Mouse (Mus musculus): ENCODE measurements around the gene Slc30a3. TPM values are rescaled to one million over a fixed set of nuclear protein-coding genes. Genes with fewer than 3 reads are reported as not detected.

Gene Slc30a3
- polyA plus RNA-seq, 1 experiment from 2014 or later, result 0.73 TPM

- Histone ChIP-seq H3K27me3 (peaks cover 72% of the 10 kb centered on the region), H3K4me3 (no peak overlapping the region), H3K9me3 (no peaks in the 10 kb centered on the region)
Observed at GRCm38 (mm10) chr5:31087131-31087530, 20.9 kb downstream of the Slc30a3 start.

GRCm38 (mm10) chr5:31086606-31087005, 21.4 kb downstream of the Slc30a3 start:
- Histone ChIP-seq H3K4me3 (no peak overlapping the region), H3K27ac (no peak overlapping the region), H3K27me3 (peaks cover 72% of the 10 kb centered on the region), H3K9ac (no peak overlapping the region), H3K4me1 (no peaks in the 10 kb centered on the region), H3K4me2 (no peak overlapping the region), H3K9me3 (no peaks in the 10 kb centered on the region), H3K36me3 (no peaks in the 10 kb centered on the region)
- no peak for ATAC-seq (ENCODE audit: insufficient number of reproducible peaks, insufficient read depth, low FRiP score, low TSS enrichment, low read depth)
- 33% methylated on average over 7 of the region's 7 CpGs for WGBS

More at GRCm38 (mm10) chr5:31087131-31087530, 20.9 kb downstream of the Slc30a3 start:
- 74% methylated on average over 2 of the region's 2 CpGs for WGBS
- no peak overlapping the region for H3K4me2 ChIP-seq
- no peak for ATAC-seq (ENCODE audit: insufficient number of reproducible peaks, insufficient read depth, low FRiP score, low TSS enrichment, low read depth)
- no peaks in the 10 kb centered on the region; the same call in 1 of the 2 replicates for H3K4me1 ChIP-seq
- no peaks in the 10 kb centered on the region for H3K36me3 ChIP-seq
- H3K27ac ChIP-seq, result no peak overlapping the region
- H3K9ac ChIP-seq, result no peak overlapping the region

GRCm38 (mm10) chr5:31083949-31084348, 24.1 kb downstream of the Slc30a3 start:
- Histone ChIP-seq H3K9me3 (no peaks in the 10 kb centered on the region), H3K36me3 (peaks cover 3% of the 10 kb centered on the region), H3K9ac (no peak overlapping the region), H3K4me2 (no peak overlapping the region), H3K27ac (no peak overlapping the region), H3K4me3 (no peak overlapping the region), H3K4me1 (no peaks in the 10 kb centered on the region), H3K27me3 (peaks cover 48% of the 10 kb centered on the region)
- no peak for ATAC-seq (ENCODE audit: insufficient number of reproducible peaks, insufficient read depth, low FRiP score, low TSS enrichment, low read depth)
- WGBS, result 5% methylated on average over 8 of the region's 8 CpGs

DNA sequence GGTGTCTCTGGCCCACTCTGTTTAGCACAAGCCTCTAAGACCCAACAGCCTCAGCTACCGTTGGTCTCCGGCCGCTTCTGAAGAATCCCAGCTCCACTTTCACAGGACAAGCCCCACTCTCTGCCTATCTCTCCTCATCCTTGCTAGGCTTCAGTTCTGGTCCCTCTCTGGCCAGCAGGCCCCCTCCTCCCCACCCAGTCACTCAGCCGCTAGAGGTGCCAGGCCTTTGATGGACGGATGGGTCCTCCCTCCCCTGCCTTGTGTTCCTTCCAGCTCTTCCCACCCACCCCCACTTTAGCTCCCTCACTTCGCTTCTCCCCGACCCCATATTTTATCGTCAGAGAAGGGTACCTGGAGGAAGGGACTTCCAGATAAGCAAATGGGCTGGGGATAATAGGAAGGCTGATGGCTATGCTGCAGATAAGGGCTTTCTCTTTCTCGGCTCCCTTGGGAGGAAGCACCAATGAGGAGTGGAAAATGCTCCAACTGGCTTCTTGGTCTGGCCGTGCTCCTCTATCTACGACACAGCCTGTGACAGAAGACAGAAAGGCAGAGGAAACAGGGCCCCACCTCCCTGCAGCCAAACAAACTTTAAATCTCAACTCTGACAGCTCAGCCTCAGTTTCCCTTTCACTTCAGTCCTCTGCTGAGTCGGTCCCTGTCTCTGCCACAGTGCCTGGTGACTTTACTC, 25.0 kb downstream of the Slc30a3 start:
- Histone ChIP-seq H3K27ac (no peak overlapping the region), H3K36me3 (peaks cover 12% of the 10 kb centered on the region), H3K27me3 (peaks cover 39% of the 10 kb centered on the region), H3K4me3 (no peak overlapping the region), H3K4me2 (no peak overlapping the region), H3K4me1 (no peaks in the 10 kb centered on the region), H3K9ac (no peak overlapping the region), H3K9me3 (no peaks in the 10 kb centered on the region)
- WGBS, result 41% methylated on average over 12 of the region's 12 CpGs
- ATAC-seq (ENCODE audit: insufficient number of reproducible peaks, insufficient read depth, low FRiP score, low TSS enrichment, low read depth), result no peak

GRCm38 (mm10) chr5:31082355-31082754, 25.7 kb downstream of the Slc30a3 start:
- Histone ChIP-seq H3K9me3 (no peaks in the 10 kb centered on the region), H3K27ac (no peak overlapping the region), H3K36me3 (peaks cover 19% of the 10 kb centered on the region), H3K4me1 (no peaks in the 10 kb centered on the region), H3K9ac (no peak overlapping the region), H3K27me3 (peaks cover 32% of the 10 kb centered on the region), H3K4me2 (no peak overlapping the region), H3K4me3 (no peak overlapping the region)
- WGBS, result 18% methylated on average over 5 of the region's 5 CpGs
- no peak for ATAC-seq (ENCODE audit: insufficient number of reproducible peaks, insufficient read depth, low FRiP score, low TSS enrichment, low read depth)

DNA sequence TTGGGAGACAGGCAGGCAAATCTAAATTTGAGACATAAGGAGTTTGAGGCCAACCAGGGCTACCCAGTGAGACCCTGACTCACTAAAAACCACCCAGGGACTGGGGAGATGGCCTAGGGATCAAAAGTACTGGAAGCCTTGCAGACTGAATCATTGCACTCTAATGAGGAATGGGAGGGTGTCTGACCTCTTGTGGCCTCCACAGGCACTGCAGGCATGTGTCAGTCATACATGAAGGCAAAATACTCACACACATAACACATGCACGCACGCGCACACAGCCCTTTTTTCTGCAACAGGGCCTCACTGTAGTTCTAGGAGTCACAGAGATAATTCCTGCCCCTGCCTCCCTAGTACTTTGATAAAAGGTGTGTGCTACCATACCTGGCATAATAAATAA, 26.7 kb downstream of the Slc30a3 start:
- Histone ChIP-seq H3K27me3 (peaks cover 28% of the 10 kb centered on the region), H3K9me3 (no peaks in the 10 kb centered on the region), H3K4me3 (no peak overlapping the region), H3K36me3 (peaks cover 29% of the 10 kb centered on the region), H3K4me1 (no peaks in the 10 kb centered on the region), H3K27ac (no peak overlapping the region), H3K4me2 (no peak overlapping the region), H3K9ac (no peak overlapping the region)
- 75% methylated on average over 3 of the region's 3 CpGs for WGBS
- ATAC-seq (ENCODE audit: insufficient number of reproducible peaks, insufficient read depth, low FRiP score, low TSS enrichment, low read depth), result no peak

GRCm38 (mm10) chr5:31080795-31081164, 27.3 kb downstream of the Slc30a3 start:
- Histone ChIP-seq H3K9ac (no peak overlapping the region), H3K27me3 (peaks cover 22% of the 10 kb centered on the region), H3K4me3 (no peak overlapping the region), H3K9me3 (no peaks in the 10 kb centered on the region), H3K27ac (no peak overlapping the region), H3K4me1 (no peaks in the 10 kb centered on the region), H3K36me3 (peaks cover 35% of the 10 kb centered on the region), H3K4me2 (no peak overlapping the region)
- ATAC-seq (ENCODE audit: insufficient number of reproducible peaks, insufficient read depth, low FRiP score, low TSS enrichment, low read depth), result no peak
- WGBS, result 62% methylated on average over 3 of the region's 3 CpGs

GRCm38 (mm10) chr5:31080059-31080794, 27.8 kb downstream of the Slc30a3 start:
- no peak overlapping the region for H3K9ac ChIP-seq
- no peaks in the 10 kb centered on the region for H3K9me3 ChIP-seq
- 63% methylated on average over 13 of the region's 13 CpGs for WGBS
- H3K36me3 ChIP-seq, result peaks cover 40% of the 10 kb centered on the region
- no peak overlapping the region for H3K4me3 ChIP-seq
- no peaks in the 10 kb centered on the region for H3K4me1 ChIP-seq
- no peak for ATAC-seq (ENCODE audit: insufficient number of reproducible peaks, insufficient read depth, low FRiP score, low TSS enrichment, low read depth)
- 0 out of 2 replicates have a peak overlapping the region, but pooled peaks have one; percentile 12 for H3K27ac ChIP-seq
- H3K27me3 ChIP-seq, result peaks cover 22% of the 10 kb centered on the region
- H3K4me2 ChIP-seq, result no peak overlapping the region

- no peak overlapping the region for H3K27ac ChIP-seq
- 82% methylated on average over 13 of the region's 13 CpGs for WGBS
- H3K27me3 ChIP-seq, result 0 out of 2 replicates have a peak, but pooled peaks cover under 1% of the 10 kb centered on the region
- H3K4me3 ChIP-seq, result no peak overlapping the region
- no peaks in the 10 kb centered on the region for H3K9me3 ChIP-seq
- no peak for ATAC-seq (ENCODE audit: insufficient number of reproducible peaks, insufficient read depth, low FRiP score, low TSS enrichment, low read depth)
- no peaks in the 10 kb centered on the region for H3K4me1 ChIP-seq
- no peak overlapping the region for H3K4me2 ChIP-seq
- H3K36me3 ChIP-seq, result peaks cover 79% of the 10 kb centered on the region
- no peak overlapping the region for H3K9ac ChIP-seq
Observed at GRCm38 (mm10) chr5:31076346-31076745, 31.7 kb downstream of the Slc30a3 start.

- WGBS, result 91% methylated on average over 12 of the region's 12 CpGs
- Histone ChIP-seq H3K27ac (no peak overlapping the region), H3K4me1 (no peaks in the 10 kb centered on the region), H3K4me3 (no peak overlapping the region), H3K9me3 (no peaks in the 10 kb centered on the region), H3K9ac (no peak overlapping the region), H3K4me2 (no peak overlapping the region), H3K36me3 (peaks cover 100% of the 10 kb centered on the region), H3K27me3 (no peaks in the 10 kb centered on the region)
- ATAC-seq (ENCODE audit: insufficient number of reproducible peaks, insufficient read depth, low FRiP score, low TSS enrichment, low read depth), result no peak
Observed at GRCm38 (mm10) chr5:31073176-31073575, 34.9 kb downstream of the Slc30a3 start.

GRCm38 (mm10) chr5:31071821-31072220, 36.2 kb downstream of the Slc30a3 start:
- Histone ChIP-seq H3K4me3 (no peak overlapping the region), H3K27ac (no peak overlapping the region), H3K4me2 (no peak overlapping the region), H3K4me1 (no peaks in the 10 kb centered on the region), H3K27me3 (no peaks in the 10 kb centered on the region), H3K9me3 (no peaks in the 10 kb centered on the region), H3K9ac (no peak overlapping the region), H3K36me3 (peaks cover 100% of the 10 kb centered on the region)
- 93% methylated on average over 11 of the region's 11 CpGs for WGBS
- no peak for ATAC-seq (ENCODE audit: insufficient number of reproducible peaks, insufficient read depth, low FRiP score, low TSS enrichment, low read depth)

DNA sequence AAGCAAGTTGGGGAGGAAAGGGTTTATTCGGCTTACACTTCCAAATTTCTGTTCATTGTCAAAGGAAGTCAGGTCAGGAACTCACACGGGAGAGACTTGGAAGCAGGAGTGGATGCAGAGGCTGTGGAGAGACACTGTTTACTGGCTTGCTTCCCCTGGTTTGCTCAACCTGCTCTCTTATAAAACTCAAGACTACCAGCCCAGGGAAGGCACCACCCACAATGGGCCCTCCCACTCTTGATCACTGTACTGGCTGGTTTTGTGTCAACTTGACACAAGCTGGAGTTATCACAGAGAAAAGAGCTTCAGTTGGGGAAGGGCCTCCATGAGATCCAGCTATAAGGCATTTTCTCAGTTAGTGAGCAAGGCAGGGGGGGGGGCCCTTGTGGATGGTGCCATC, 37.0 kb downstream of the Slc30a3 start:
- H3K27me3 ChIP-seq, result no peaks in the 10 kb centered on the region
- H3K36me3 ChIP-seq, result peaks cover 100% of the 10 kb centered on the region
- ATAC-seq (ENCODE audit: insufficient number of reproducible peaks, insufficient read depth, low FRiP score, low TSS enrichment, low read depth), result no peak
- H3K4me3 ChIP-seq, result no peak overlapping the region
- no peak overlapping the region for H3K4me2 ChIP-seq
- no peak overlapping the region for H3K27ac ChIP-seq
- H3K9me3 ChIP-seq, result no peaks in the 10 kb centered on the region
- WGBS, result 85% methylated on average over 2 of the region's 2 CpGs
- no peaks in the 10 kb centered on the region for H3K4me1 ChIP-seq
- no peak overlapping the region for H3K9ac ChIP-seq
